ENCODE assay signal across 1 mouse cellular context in genomic region chr3:90208662-90209061, GRCm38 (mm10).
TF ChIP-seq lines count a peak whose summit lies in the region.

No protein-coding gene starts in this region.

TF ChIP-seq in MEL, 35 proteins besides CTCF, POLR2A, EP300 and RAD21:
- TF ChIP-seq SIN3A (IDR thresholded peaks at IDR 0.05; ENCODE audit: low read length) (no peak), POLR2AphosphoS2 (IDR thresholded peaks at IDR 0.05; ENCODE audit: low read length) (peak; percentile 74; the same call in 1 of the 2 replicates), ZNF384 (IDR thresholded peaks at IDR 0.05; ENCODE audit: low read depth, low read length) (peak; percentile 84)
